Mouse (Mus musculus) liver, embryonic 14.5 days (tissue): ENCODE data around the gene Gtf3c5. TPM values are rescaled to one million over a fixed set of nuclear protein-coding genes. Genes with fewer than 3 reads are reported as not detected.

Experiments used
- ATAC-seq: fragments of 200-750 bp; cut with Nextera tagmentation; 2 replicates; pipeline ENCODE4 v1.8.0; 2017; ENCODE audit warnings: moderate number of reproducible peaks, mild to moderate bottlenecking, moderate library complexity; ENCODE audit not compliant: insufficient read depth
- DNase-seq, 3 experiments: peaks; one replicate each; pipeline ENCODE4 v3.0.0-alpha.2; 2012 to 2013; ENCODE audit warnings: low read depth in 3 of 3, low spot score in 3 of 3
- H3K27ac ChIP-seq: fragments of 300-500 bp; sonication (generic); 2 replicates; pipeline ENCODE4 v1.5.1; 2014; ENCODE audit warnings: moderate library complexity, mild to moderate bottlenecking, control low read depth, inconsistent platforms
- H3K27me3 ChIP-seq: fragments of 300-500 bp; sonication (generic); 2 replicates; pipeline ENCODE4 v1.6.1; 2014; ENCODE audit warnings: mild to moderate bottlenecking, low read length, moderate library complexity; ENCODE audit not compliant: control insufficient read depth, insufficient read depth
- H3K36me3 ChIP-seq: fragments of 300-500 bp; sonication (generic); replicated peaks from 2 replicates; pipeline ENCODE4 v1.6.1; 2014; ENCODE audit warnings: low read depth; ENCODE audit not compliant: control insufficient read depth, insufficient read depth
- H3K4me1 ChIP-seq, 2 experiments: fragments of 200-500 bp in 1 of 2; fragments of 300-500 bp in 1 of 2; sonication (generic) in 1 of 2; replicated peaks; 2 replicates each; pipeline ENCODE4 v1.6.1; 2012 to 2014; ENCODE audit warnings: antibody characterized with exemption in 1 of 2, inconsistent platforms in 1 of 2, low read length in 1 of 2; ENCODE audit not compliant: control insufficient read depth in 2 of 2, insufficient read depth in 2 of 2
- H3K4me2 ChIP-seq: fragments of 300-500 bp; sonication (generic); 2 replicates; pipeline ENCODE4 v1.6.1; 2014; ENCODE audit warnings: low read depth, mild to moderate bottlenecking, control low read depth, moderate library complexity
- H3K4me3 ChIP-seq, 2 experiments: fragments of 200-500 bp in 1 of 2; fragments of 300-500 bp in 1 of 2; sonication (generic) in 1 of 2; 2 replicates each; pipeline ENCODE4 v1.5.1; 2012 to 2014; ENCODE audit warnings: low read depth in 2 of 2, low read length in 2 of 2, mild to moderate bottlenecking in 2 of 2, control low read depth in 1 of 2, inconsistent platforms in 1 of 2, moderate library complexity in 1 of 2; ENCODE audit not compliant: insufficient read depth in 1 of 2
- H3K9ac ChIP-seq: fragments of 300-500 bp; sonication (generic); replicated peaks from 2 replicates; pipeline ENCODE4 v1.6.1; 2014; ENCODE audit warnings: mild to moderate bottlenecking, control low read depth, moderate library complexity
- H3K9me3 ChIP-seq: fragments of 300-500 bp; sonication (generic); 2 replicates; pipeline ENCODE4 v1.6.1; 2016; ENCODE audit warnings: low read length, mixed read lengths; ENCODE audit not compliant: control insufficient read depth
- CTCF ChIP-seq: IDR thresholded peaks from 2 replicates; pipeline ENCODE4 v1.5.1; 2016; ENCODE audit warnings: antibody characterized with exemption, low read depth, control low read depth
- EP300 ChIP-seq: IDR thresholded peaks from 2 replicates; pipeline ENCODE4 v1.6.1; 2016; ENCODE audit warnings: antibody characterized with exemption, low read depth
- WGBS: fragments of 180-500 bp; shearing (Covaris S2); extraction: QIAGEN DNeasy Blood & Tissue Kit; methylation state at CpG from one replicate; pipeline ENCODE4 v1.1.7; 2014; ENCODE audit not compliant: insufficient replicate concordance; 5-methylcytosine and 5-hydroxymethylcytosine counted together
- polyA plus RNA-seq, 2 experiments: library from polyadenylated mRNA; depleted of rRNA in 1 of 2; stranded (reverse) in 1 of 2; unstranded in 1 of 2; fragments of >200 nt; fragmentation: Nextera tagmentation in 1 of 2; extraction: Ambion mirVana in 1 of 2; gene quantifications; 2 replicates each; pipeline versions ENCODE4 v1.2.1 to v1.2.3; 2012 to 2014

The Gtf3c5 gene
- polyA plus RNA-seq, 2 experiments: 7.6 to 11.6 TPM

DNA sequence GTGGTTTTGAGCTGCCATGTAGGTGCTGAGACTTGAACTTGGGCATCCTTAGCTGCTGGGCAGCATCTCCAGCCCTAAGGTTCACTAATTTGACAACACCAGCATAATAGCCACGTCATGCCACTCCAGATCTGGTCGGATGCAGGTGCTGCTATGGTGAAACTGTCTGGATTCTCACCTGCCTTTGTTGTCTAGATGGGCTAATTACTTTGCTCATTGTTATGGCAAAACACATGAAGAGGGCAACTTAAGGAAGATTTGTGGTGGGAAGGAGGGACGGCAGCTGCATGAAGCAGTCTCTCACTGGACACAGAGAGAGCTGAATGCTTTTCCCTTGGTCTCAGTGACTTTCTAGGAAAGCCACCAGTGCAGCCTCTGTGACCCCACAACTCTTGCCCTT is 42.5 kb upstream of the Gtf3c5 start:
- no peak for TF ChIP-seq EP300
- TF ChIP-seq CTCF: no peak
- Histone ChIP-seq H3K36me3 (no peaks in the 10 kb centered on the region), H3K4me3 (no peak overlapping the region), H3K4me1 (peaks cover 6 to 11% of the 10 kb centered on the region in 2 experiments), H3K9ac (no peak overlapping the region), H3K27me3 (no peaks in the 10 kb centered on the region), H3K4me2 (no peak overlapping the region), H3K9me3 (no peaks in the 10 kb centered on the region), H3K27ac (no peak overlapping the region)
- WGBS: 64% methylated on average over 3 of the region's 3 CpGs
- DNase-seq: no peak
- ATAC-seq: no peak

DNA sequence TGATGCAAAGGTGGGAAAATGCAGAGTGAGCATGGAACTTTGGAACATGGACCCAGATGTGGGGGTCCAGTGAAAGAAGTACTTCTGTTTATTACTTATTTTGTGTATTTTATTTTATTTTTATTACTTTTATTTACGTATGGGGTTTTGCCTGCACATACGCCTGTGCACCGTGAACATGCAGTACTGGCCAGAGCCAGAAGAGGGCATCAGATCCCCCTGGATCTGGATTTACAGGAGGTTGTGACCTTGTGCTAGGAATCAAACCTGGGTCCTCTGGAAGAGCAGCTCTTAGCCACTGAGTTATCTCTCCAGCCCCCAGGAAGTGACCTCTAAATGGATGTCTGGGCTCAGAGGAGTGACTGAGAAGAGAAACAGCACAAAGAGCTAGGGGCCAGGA is 41.3 kb upstream of the Gtf3c5 start:
- ATAC-seq: no peak
- WGBS: 90% methylated on average over 3 of the region's 3 CpGs
- H3K4me1 ChIP-seq: peaks cover 6 to 11% of the 10 kb centered on the region in 2 experiments

DNA sequence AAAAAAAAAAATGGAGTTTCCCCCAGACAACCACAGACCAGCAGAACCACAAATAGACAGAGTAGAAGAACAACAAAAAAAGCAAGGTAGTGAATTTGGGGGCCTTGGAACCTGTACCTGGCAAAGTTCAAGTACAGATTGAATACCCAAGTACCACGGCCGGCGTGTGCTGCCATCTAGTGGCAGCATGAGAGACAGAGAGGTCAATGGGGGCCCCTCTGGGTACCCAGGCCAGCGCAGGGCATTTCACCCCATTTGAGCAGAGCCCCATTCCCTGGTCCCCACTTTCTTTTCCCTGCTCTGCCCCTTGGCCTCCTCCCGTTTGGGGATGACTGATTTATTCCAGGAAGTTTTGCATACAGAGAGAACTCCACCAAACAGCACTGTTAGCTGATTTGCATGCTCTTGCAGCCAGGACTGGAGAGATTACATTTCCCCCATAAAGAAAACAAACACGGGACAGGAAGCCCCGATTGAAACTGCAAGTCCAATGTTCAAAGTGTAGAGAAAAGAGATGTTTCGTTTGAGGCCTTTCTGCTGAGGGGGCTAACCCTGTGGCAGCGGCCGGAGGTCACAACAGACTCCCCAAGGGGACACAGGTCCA is 39.1 kb upstream of the Gtf3c5 start:
- H3K27ac ChIP-seq: no peak overlapping the region
- no peak overlapping the region; the same call in 1 of the 2 replicates for H3K9ac ChIP-seq
- no peaks in the 10 kb centered on the region for H3K27me3 ChIP-seq
- DNase-seq: no peak
- TF ChIP-seq EP300 (no peak), CTCF (peak; percentile 95)
- no peaks in the 10 kb centered on the region for H3K9me3 ChIP-seq
- peak overlapping the region in 1 of 2 experiments; percentile 82; a peak in 2 of 4 replicates for H3K4me3 ChIP-seq
- H3K36me3 ChIP-seq: peaks cover 20% of the 10 kb centered on the region
- peak overlapping the region; percentile 96 for H3K4me2 ChIP-seq
- peak; percentile 29 for ATAC-seq
- 16% methylated on average over 10 of the region's 10 CpGs for WGBS
- H3K4me1 ChIP-seq: peaks cover 23 to 27% of the 10 kb centered on the region in 2 experiments

More for the DNA sequence above, 41.3 kb upstream of the Gtf3c5 start:
- H3K27ac ChIP-seq: no peak overlapping the region
- H3K36me3 ChIP-seq: peaks cover 1% of the 10 kb centered on the region
- H3K4me3 ChIP-seq: no peak overlapping the region
- peak; percentile 67 for TF ChIP-seq CTCF
- TF ChIP-seq EP300: no peak
- DNase-seq: no peak
- H3K4me2 ChIP-seq: no peak overlapping the region
- no peak overlapping the region for H3K9ac ChIP-seq
- H3K27me3 ChIP-seq: no peaks in the 10 kb centered on the region
- no peaks in the 10 kb centered on the region for H3K9me3 ChIP-seq

GRCm38 (mm10) chr2:28621664-28622171 is 38.2 kb upstream of the Gtf3c5 start, which contains the start of gene Gfi1b:
Gfi1b (minus strand) TSS chr2:28621982.
- no peaks in the 10 kb centered on the region for H3K9me3 ChIP-seq
- DNase-seq: peak; percentile 68 to 75 (median 74)
- 3% methylated on average over 16 of the region's 16 CpGs for WGBS
- peaks cover 20% of the 10 kb centered on the region for H3K36me3 ChIP-seq
- H3K4me2 ChIP-seq: peak within 1 kb of the TSS; percentile 96
- H3K9ac ChIP-seq: peak within 1 kb of the TSS; percentile 83
- ATAC-seq: peak; percentile 3; the same call in 1 of the 2 replicates
- peaks cover 31 to 36% of the 10 kb centered on the region in 2 experiments for H3K4me1 ChIP-seq
- no peaks in the 10 kb centered on the region for H3K27me3 ChIP-seq
- H3K27ac ChIP-seq: peak within 1 kb of the TSS; percentile 98
- peak within 1 kb of the TSS; percentile 82 to 88 for H3K4me3 ChIP-seq
- TF ChIP-seq CTCF (no peak), EP300 (peak; percentile 78)

GRCm38 (mm10) chr2:28621111-28621510 is 37.6 kb upstream of the Gtf3c5 start:
- peak overlapping the region; percentile 82 to 88 for H3K4me3 ChIP-seq

More at GRCm38 (mm10) chr2:28621111-28621510, 37.6 kb upstream of the Gtf3c5 start:
- peaks cover 22% of the 10 kb centered on the region for H3K36me3 ChIP-seq
- H3K4me2 ChIP-seq: peak overlapping the region; percentile 96
- WGBS: 6% methylated on average over 2 of the region's 2 CpGs
- no peak for ATAC-seq
- DNase-seq: no peak
- H3K9ac ChIP-seq: peak overlapping the region; percentile 83
- H3K27me3 ChIP-seq: no peaks in the 10 kb centered on the region
- peaks cover 37 to 42% of the 10 kb centered on the region in 2 experiments for H3K4me1 ChIP-seq
- no peaks in the 10 kb centered on the region for H3K9me3 ChIP-seq
- H3K27ac ChIP-seq: peak overlapping the region; percentile 98
- TF ChIP-seq CTCF: no peak
- TF ChIP-seq EP300: no peak
